Mouse (Mus musculus): ENCODE data around the gene Rbfox1.

Rbfox1 gene

GRCm38 (mm10) chr16:7036566-7036965 lies 1151.4 kb downstream of the Rbfox1 start:
- DNase-seq (ENCODE audit: low spot score in 2 of 2): peak in 1 of 2 experiments; percentile 13

- DNase-seq (ENCODE audit: low spot score in 2 of 2): peak in 1 of 2 experiments; percentile 5
Measured at GRCm38 (mm10) chr16:7036988-7037387, 1151.8 kb downstream of the Rbfox1 start.

- DNase-seq (ENCODE audit: low spot score in 2 of 2): no peak
Measured at GRCm38 (mm10) chr16:7038639-7039260, 1153.6 kb downstream of the Rbfox1 start.

- peak in 1 of 2 experiments; percentile 61 for DNase-seq (ENCODE audit: low spot score in 2 of 2)
Measured at GRCm38 (mm10) chr16:7039404-7040367, 1154.5 kb downstream of the Rbfox1 start.

GRCm38 (mm10) chr16:7040691-7041090 lies 1155.5 kb downstream of the Rbfox1 start:
- DNase-seq (ENCODE audit: low spot score in 2 of 2): no peak

- DNase-seq (ENCODE audit: low spot score in 2 of 2): no peak
Measured at GRCm38 (mm10) chr16:7047421-7047820, 1162.3 kb downstream of the Rbfox1 start.

- peak; percentile 66 to 70 for DNase-seq (ENCODE audit: low spot score in 2 of 2)
Measured at GRCm38 (mm10) chr16:7049162-7049971, 1164.2 kb downstream of the Rbfox1 start.

GRCm38 (mm10) chr16:7050945-7051344 lies 1165.8 kb downstream of the Rbfox1 start:
- no peak for DNase-seq (ENCODE audit: low spot score in 2 of 2)

GRCm38 (mm10) chr16:7051991-7052390 lies 1166.8 kb downstream of the Rbfox1 start:
- DNase-seq (ENCODE audit: low spot score in 2 of 2): no peak

GRCm38 (mm10) chr16:7052408-7052807 lies 1167.3 kb downstream of the Rbfox1 start:
- DNase-seq (ENCODE audit: low spot score in 2 of 2): no peak

- no peak for DNase-seq (ENCODE audit: low spot score in 2 of 2)
Measured at GRCm38 (mm10) chr16:7057789-7058188, 1172.6 kb downstream of the Rbfox1 start.

- peak in 1 of 2 experiments; percentile 53 for DNase-seq (ENCODE audit: low spot score in 2 of 2)
Measured at GRCm38 (mm10) chr16:7058556-7058955, 1173.4 kb downstream of the Rbfox1 start.

- DNase-seq (ENCODE audit: low spot score in 2 of 2): no peak
Measured at GRCm38 (mm10) chr16:7059596-7059995, 1174.4 kb downstream of the Rbfox1 start.

- DNase-seq (ENCODE audit: low spot score in 2 of 2): no peak
Measured at GRCm38 (mm10) chr16:7060864-7061263, 1175.7 kb downstream of the Rbfox1 start.

GRCm38 (mm10) chr16:7062512-7062911 lies 1177.4 kb downstream of the Rbfox1 start:
- DNase-seq (ENCODE audit: low spot score in 2 of 2): no peak

GRCm38 (mm10) chr16:7067109-7067508 lies 1182.0 kb downstream of the Rbfox1 start:
- no peak for DNase-seq (ENCODE audit: low spot score in 2 of 2)

GRCm38 (mm10) chr16:7069599-7069998 lies 1184.4 kb downstream of the Rbfox1 start:
- DNase-seq (ENCODE audit: low spot score in 2 of 2): peak in 1 of 2 experiments; percentile 50

GRCm38 (mm10) chr16:7074786-7075185 lies 1189.6 kb downstream of the Rbfox1 start:
- no peak for DNase-seq (ENCODE audit: low spot score in 2 of 2)

GRCm38 (mm10) chr16:7075749-7076148 lies 1190.6 kb downstream of the Rbfox1 start:
- no peak for DNase-seq (ENCODE audit: low spot score in 2 of 2)

GRCm38 (mm10) chr16:7076305-7076704 lies 1191.2 kb downstream of the Rbfox1 start:
- DNase-seq (ENCODE audit: low spot score in 2 of 2): no peak

- DNase-seq (ENCODE audit: low spot score in 2 of 2): no peak
Measured at GRCm38 (mm10) chr16:7076707-7077106, 1191.6 kb downstream of the Rbfox1 start.

- peak in 1 of 2 experiments; percentile 39 for DNase-seq (ENCODE audit: low spot score in 2 of 2)
Measured at GRCm38 (mm10) chr16:7081074-7081568, 1196.0 kb downstream of the Rbfox1 start.

Measured in right cerebral cortex, postnatal 10 days (tissue).